Mouse (Mus musculus): Measurements from ENCODE around the gene Parp1.

Parp1 gene

DNA sequence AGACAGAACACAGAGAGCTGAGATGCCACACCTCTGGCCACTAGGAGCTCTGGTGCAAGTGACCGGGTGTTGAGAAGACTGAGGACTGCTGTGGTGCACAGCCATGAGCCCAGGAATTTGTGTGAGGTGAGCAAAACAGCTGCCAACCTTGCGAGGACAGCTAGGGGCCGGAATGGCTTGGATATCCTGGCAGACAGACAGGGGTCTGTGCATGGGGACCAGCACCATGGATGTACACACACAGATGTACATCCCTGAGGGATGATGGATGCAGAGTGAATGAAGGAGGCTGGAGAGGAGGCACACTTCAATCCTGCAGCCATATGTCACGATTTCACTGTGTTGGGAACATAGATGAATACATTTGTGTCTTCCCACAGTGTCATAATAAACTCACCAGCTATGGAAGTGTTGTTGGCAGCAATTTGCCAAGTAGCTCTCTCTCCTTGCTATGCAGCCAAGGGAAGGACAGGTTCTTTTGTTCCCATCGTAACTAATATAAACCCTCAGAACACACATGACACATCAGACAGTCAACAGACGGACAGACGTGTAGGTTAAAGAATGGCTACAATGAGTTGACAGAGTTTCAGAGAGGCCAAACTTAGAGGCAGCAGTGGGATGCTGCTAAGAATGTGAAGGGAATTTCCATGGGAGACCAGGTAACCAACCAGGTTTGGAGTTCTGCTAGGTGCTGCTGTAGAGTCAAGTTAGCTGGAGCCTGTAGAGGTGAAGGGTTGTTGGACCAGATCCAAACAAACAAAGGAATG lies 19.0 kb upstream of the Parp1 start:
- Histone ChIP-seq H3K27me3 (ENCODE audit: insufficient read depth, low read length) (peaks cover 5% of the 10 kb centered on the region; the same call in 1 of the 2 replicates), H3K36me3 (ENCODE audit: insufficient read depth, low read length) (no peaks in the 10 kb centered on the region), H3K4me1 (replicated peaks; ENCODE audit: low read depth, low read length) (peaks cover 44% of the 10 kb centered on the region), H3K9me3 (ENCODE audit: low read length) (no peaks in the 10 kb centered on the region), H3K4me3 (replicated peaks; ENCODE audit: low read length) (no peak overlapping the region)
- TF ChIP-seq CTCF (conservative IDR thresholded peaks at IDR 0.05; ENCODE audit: low read length): no peak

DNA sequence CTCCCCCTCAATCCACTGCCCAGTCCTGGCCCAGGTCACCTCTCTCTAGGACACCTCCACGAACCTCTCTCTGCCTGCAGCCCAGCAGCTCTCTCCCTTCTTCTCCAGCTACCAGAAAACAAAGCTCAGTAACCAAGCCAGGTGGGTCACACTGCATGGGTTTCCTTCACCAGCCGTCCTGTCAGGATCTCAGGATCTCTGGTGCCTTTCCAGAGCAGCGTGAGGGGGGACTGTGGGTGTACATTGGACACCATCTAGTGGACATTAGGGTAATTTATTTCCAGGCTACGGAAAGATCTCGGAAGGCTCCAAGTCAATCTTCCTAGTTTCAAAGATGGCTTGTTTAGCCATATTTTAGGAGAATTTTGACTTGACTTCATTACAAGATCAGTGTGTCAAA lies 18.0 kb upstream of the Parp1 start:
- no peak for TF ChIP-seq NANOG (IDR thresholded peaks at IDR 0.05; ENCODE audit: borderline replicate concordance, low read length)
- no peak for TF ChIP-seq POU5F1 (IDR thresholded peaks at IDR 0.05; ENCODE audit: borderline replicate concordance, low read length)
- no peak for TF ChIP-seq CTCF (conservative IDR thresholded peaks at IDR 0.05; ENCODE audit: low read length)
- H3K4me1 ChIP-seq (replicated peaks; ENCODE audit: low read depth, low read length): peaks cover 42% of the 10 kb centered on the region
- no peaks in the 10 kb centered on the region for H3K36me3 ChIP-seq (ENCODE audit: insufficient read depth, low read length)
- H3K9me3 ChIP-seq (ENCODE audit: low read length): no peaks in the 10 kb centered on the region
- H3K27me3 ChIP-seq (ENCODE audit: insufficient read depth, low read length): peaks cover 5% of the 10 kb centered on the region; the same call in 1 of the 2 replicates
- H3K4me3 ChIP-seq (replicated peaks; ENCODE audit: low read length): no peak overlapping the region

GRCm38 (mm10) chr1:180556899-180557298 lies 11.8 kb upstream of the Parp1 start:
- Histone ChIP-seq H3K36me3 (ENCODE audit: insufficient read depth, low read length) (no peaks in the 10 kb centered on the region), H3K4me1 (replicated peaks; ENCODE audit: low read depth, low read length) (0 out of 2 replicates have a peak, but pooled peaks cover 3% of the 10 kb centered on the region), H3K27me3 (ENCODE audit: insufficient read depth, low read length) (no peaks in the 10 kb centered on the region), H3K9me3 (ENCODE audit: low read length) (no peaks in the 10 kb centered on the region), H3K4me3 (replicated peaks; ENCODE audit: low read length) (no peak overlapping the region)
- TF ChIP-seq POU5F1 (IDR thresholded peaks at IDR 0.05; ENCODE audit: borderline replicate concordance, low read length): no peak
- TF ChIP-seq CTCF (conservative IDR thresholded peaks at IDR 0.05; ENCODE audit: low read length): no peak
- no peak for TF ChIP-seq NANOG (IDR thresholded peaks at IDR 0.05; ENCODE audit: borderline replicate concordance, low read length)

GRCm38 (mm10) chr1:180559454-180559853 lies 9.3 kb upstream of the Parp1 start:
- Histone ChIP-seq H3K9me3 (ENCODE audit: low read length) (no peaks in the 10 kb centered on the region), H3K4me1 (replicated peaks; ENCODE audit: low read depth, low read length) (no peaks in the 10 kb centered on the region), H3K27me3 (ENCODE audit: insufficient read depth, low read length) (no peaks in the 10 kb centered on the region), H3K4me3 (replicated peaks; ENCODE audit: low read length) (no peak overlapping the region), H3K36me3 (ENCODE audit: insufficient read depth, low read length) (no peaks in the 10 kb centered on the region)
- TF ChIP-seq NANOG (IDR thresholded peaks at IDR 0.05; ENCODE audit: borderline replicate concordance, low read length) (no peak), POU5F1 (IDR thresholded peaks at IDR 0.05; ENCODE audit: borderline replicate concordance, low read length) (no peak), CTCF (conservative IDR thresholded peaks at IDR 0.05; ENCODE audit: low read length) (no peak)

DNA sequence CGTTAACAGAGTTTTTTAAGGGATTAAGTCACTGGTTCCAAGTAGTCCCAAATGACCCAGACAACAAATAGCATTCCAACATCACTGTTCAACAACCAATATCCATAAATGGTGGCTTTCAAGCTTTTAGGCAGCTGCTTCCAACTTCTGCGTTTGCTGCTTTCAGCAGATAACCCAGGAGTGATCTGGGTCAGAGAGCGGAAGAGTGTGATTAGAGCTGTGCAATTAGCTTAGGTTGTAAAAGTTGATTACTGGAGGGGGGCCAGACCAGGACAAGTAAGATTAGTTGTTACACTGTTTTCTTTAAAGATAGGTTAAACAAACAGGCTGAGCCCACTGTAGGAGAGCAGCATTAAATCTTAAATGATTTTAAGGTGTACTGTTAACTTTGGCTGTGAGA lies 7.5 kb upstream of the Parp1 start:
- H3K27me3 ChIP-seq (ENCODE audit: insufficient read depth, low read length): no peaks in the 10 kb centered on the region
- H3K4me3 ChIP-seq (replicated peaks; ENCODE audit: low read length): no peak overlapping the region
- no peak for TF ChIP-seq NANOG (IDR thresholded peaks at IDR 0.05; ENCODE audit: borderline replicate concordance, low read length)
- H3K4me1 ChIP-seq (replicated peaks; ENCODE audit: low read depth, low read length): peaks cover 8% of the 10 kb centered on the region
- H3K36me3 ChIP-seq (ENCODE audit: insufficient read depth, low read length): no peaks in the 10 kb centered on the region
- no peaks in the 10 kb centered on the region for H3K9me3 ChIP-seq (ENCODE audit: low read length)

GRCm38 (mm10) chr1:180564885-180565284 lies 3.8 kb upstream of the Parp1 start:
- Histone ChIP-seq H3K27me3 (ENCODE audit: insufficient read depth, low read length) (no peaks in the 10 kb centered on the region), H3K36me3 (ENCODE audit: insufficient read depth, low read length) (peaks cover 4% of the 10 kb centered on the region; the same call in 1 of the 2 replicates), H3K9me3 (ENCODE audit: low read length) (no peaks in the 10 kb centered on the region), H3K4me3 (replicated peaks; ENCODE audit: low read length) (no peak overlapping the region), H3K4me1 (replicated peaks; ENCODE audit: low read depth, low read length) (peaks cover 24% of the 10 kb centered on the region)
- TF ChIP-seq CTCF (conservative IDR thresholded peaks at IDR 0.05; ENCODE audit: low read length): no peak
- no peak for TF ChIP-seq NANOG (IDR thresholded peaks at IDR 0.05; ENCODE audit: borderline replicate concordance, low read length)
- no peak for TF ChIP-seq POU5F1 (IDR thresholded peaks at IDR 0.05; ENCODE audit: borderline replicate concordance, low read length)

GRCm38 (mm10) chr1:180567761-180568160 lies 963 bp upstream of the Parp1 start:
- Histone ChIP-seq H3K4me3 (replicated peaks; ENCODE audit: low read length) (no peak overlapping the region), H3K27me3 (ENCODE audit: insufficient read depth, low read length) (no peaks in the 10 kb centered on the region), H3K9me3 (ENCODE audit: low read length) (peaks cover 9% of the 10 kb centered on the region), H3K36me3 (ENCODE audit: insufficient read depth, low read length) (peaks cover 21% of the 10 kb centered on the region), H3K4me1 (replicated peaks; ENCODE audit: low read depth, low read length) (peaks cover 48% of the 10 kb centered on the region)
- no peak for TF ChIP-seq POU5F1 (IDR thresholded peaks at IDR 0.05; ENCODE audit: borderline replicate concordance, low read length)
- no peak for TF ChIP-seq CTCF (conservative IDR thresholded peaks at IDR 0.05; ENCODE audit: low read length)
- TF ChIP-seq NANOG (IDR thresholded peaks at IDR 0.05; ENCODE audit: borderline replicate concordance, low read length): no peak

- TF ChIP-seq CTCF (conservative IDR thresholded peaks at IDR 0.05; ENCODE audit: low read length) (no peak), POU5F1 (IDR thresholded peaks at IDR 0.05; ENCODE audit: borderline replicate concordance, low read length) (no peak), NANOG (IDR thresholded peaks at IDR 0.05; ENCODE audit: borderline replicate concordance, low read length) (no peak)
- no peaks in the 10 kb centered on the region for H3K27me3 ChIP-seq (ENCODE audit: insufficient read depth, low read length)
- H3K36me3 ChIP-seq (ENCODE audit: insufficient read depth, low read length): peaks cover 26% of the 10 kb centered on the region
These were observed 476 bp upstream of the Parp1 start for GRCm38 (mm10) chr1:180568248-180568647.

DNA sequence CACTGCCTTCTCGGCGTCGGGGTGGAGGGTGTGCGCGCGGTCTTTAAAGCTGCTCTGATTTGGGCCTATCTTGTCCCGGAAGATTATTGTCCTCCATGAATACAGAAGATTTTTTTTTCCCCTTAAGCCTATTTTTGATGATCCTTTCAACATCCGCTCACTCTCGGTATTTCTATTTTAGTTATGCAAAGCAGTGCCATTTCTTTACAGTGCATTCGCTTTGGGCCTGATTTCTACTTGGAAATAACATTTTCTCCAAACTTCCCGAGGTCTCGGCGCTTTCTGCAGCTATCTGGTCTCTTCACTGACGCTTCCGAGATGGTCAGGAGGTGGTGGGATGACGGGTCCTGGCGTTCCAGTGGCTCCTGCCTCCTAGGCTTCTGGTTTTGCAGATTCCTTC lies 729 bp downstream of the Parp1 start:
- Histone ChIP-seq H3K27me3 (ENCODE audit: insufficient read depth, low read length) (no peaks in the 10 kb centered on the region), H3K4me1 (replicated peaks; ENCODE audit: low read depth, low read length) (peaks cover 63% of the 10 kb centered on the region), H3K9me3 (ENCODE audit: low read length) (peaks cover 23% of the 10 kb centered on the region), H3K36me3 (ENCODE audit: insufficient read depth, low read length) (peaks cover 38% of the 10 kb centered on the region), H3K4me3 (replicated peaks; ENCODE audit: low read length) (peak overlapping the region; percentile 99)
- TF ChIP-seq CTCF (conservative IDR thresholded peaks at IDR 0.05; ENCODE audit: low read length) (no peak), POU5F1 (IDR thresholded peaks at IDR 0.05; ENCODE audit: borderline replicate concordance, low read length) (no peak), NANOG (IDR thresholded peaks at IDR 0.05; ENCODE audit: borderline replicate concordance, low read length) (no peak)

More at GRCm38 (mm10) chr1:180568248-180568647, 476 bp upstream of the Parp1 start:
- Histone ChIP-seq H3K4me1 (replicated peaks; ENCODE audit: low read depth, low read length) (peaks cover 53% of the 10 kb centered on the region), H3K4me3 (replicated peaks; ENCODE audit: low read length) (peak overlapping the region; percentile 99), H3K9me3 (ENCODE audit: low read length) (peaks cover 14% of the 10 kb centered on the region)

All from E14TG2a.4 (cell line).